Mouse (Mus musculus) liver, embryonic 16.5 days (tissue): ENCODE results near the gene Sgms2. TPM values are rescaled to one million over a fixed set of nuclear protein-coding genes. Genes with fewer than 3 reads are reported as not detected.

ENCODE experiments used
- ATAC-seq: fragments of 200-750 bp; cut with Nextera tagmentation; 2 replicates; pipeline ENCODE4 v1.8.0; 2017; ENCODE audit warnings: low read depth, mild to moderate bottlenecking, moderate number of reproducible peaks, moderate library complexity
- H3K27ac ChIP-seq: fragments of 300-500 bp; sonication (generic); 2 replicates; pipeline ENCODE4 v1.5.1; 2014; ENCODE audit warnings: mild to moderate bottlenecking, low read length
- H3K27me3 ChIP-seq: fragments of 300-500 bp; sonication (generic); 2 replicates; pipeline ENCODE4 v1.6.1; 2014; ENCODE audit warnings: low read depth, low read length, mixed read lengths; ENCODE audit not compliant: control insufficient read depth, insufficient read depth
- H3K36me3 ChIP-seq: fragments of 300-500 bp; sonication (generic); 2 replicates; pipeline ENCODE4 v1.6.1; 2014; ENCODE audit warnings: mild to moderate bottlenecking; ENCODE audit not compliant: control insufficient read depth, insufficient read depth
- H3K4me1 ChIP-seq: fragments of 300-500 bp; sonication (generic); 2 replicates; pipeline ENCODE4 v1.6.1; 2014; ENCODE audit warnings: low read depth, low read length, mixed read lengths; ENCODE audit not compliant: control insufficient read depth
- H3K4me2 ChIP-seq: fragments of 300-500 bp; sonication (generic); 2 replicates; pipeline ENCODE4 v1.6.1; 2014; ENCODE audit warnings: low read depth, low read length, mixed read lengths
- H3K4me3 ChIP-seq: fragments of 300-500 bp; sonication (generic); 2 replicates; pipeline ENCODE4 v1.5.1; 2014; ENCODE audit warnings: low read depth, mild to moderate bottlenecking, low read length
- H3K9ac ChIP-seq: fragments of 300-500 bp; sonication (generic); 2 replicates; pipeline ENCODE4 v1.6.1; 2014; ENCODE audit warnings: low read depth, low read length
- H3K9me3 ChIP-seq: fragments of 300-500 bp; sonication (generic); replicated peaks from 2 replicates; pipeline ENCODE4 v1.6.1; 2016; ENCODE audit warnings: low read length; ENCODE audit not compliant: control insufficient read depth
- WGBS: fragments of 180-500 bp; shearing (Covaris S2); extraction: QIAGEN DNeasy Blood & Tissue Kit; methylation state at CpG from one replicate; pipeline ENCODE4 v1.1.7; 2014; ENCODE audit not compliant: insufficient replicate concordance; 5-methylcytosine and 5-hydroxymethylcytosine counted together
- polyA plus RNA-seq: library from polyadenylated mRNA; unstranded; fragments of >200 nt; fragmentation: Nextera tagmentation; extraction: Ambion mirVana; gene quantifications from 2 replicates; pipeline ENCODE4 v1.2.1, GENCODE M21; 2015

Gene Sgms2
- polyA plus RNA-seq, 1 experiment from 2014 or later: 4.9 TPM

GRCm38 (mm10) chr3:131358205-131358604 lies 133.0 kb downstream of the Sgms2 start:
- no peak for ATAC-seq
- WGBS: 43% methylated on average over 5 of the region's 5 CpGs
- H3K9ac ChIP-seq: no peak overlapping the region
- no peak overlapping the region for H3K27ac ChIP-seq
- H3K9me3 ChIP-seq: no peaks in the 10 kb centered on the region
- H3K4me2 ChIP-seq: no peak overlapping the region
- no peak overlapping the region for H3K4me3 ChIP-seq
- H3K36me3 ChIP-seq: no peaks in the 10 kb centered on the region
- no peaks in the 10 kb centered on the region for H3K27me3 ChIP-seq
- H3K4me1 ChIP-seq: no peaks in the 10 kb centered on the region; the same call in none of the 2 replicates

GRCm38 (mm10) chr3:131357643-131358042 lies 133.6 kb downstream of the Sgms2 start:
- H3K9ac ChIP-seq: no peak overlapping the region
- H3K4me3 ChIP-seq: no peak overlapping the region
- no peaks in the 10 kb centered on the region for H3K27me3 ChIP-seq
- H3K27ac ChIP-seq: no peak overlapping the region
- WGBS: 42% methylated on average over 3 of the region's 3 CpGs
- no peak for ATAC-seq
- no peak overlapping the region for H3K4me2 ChIP-seq
- H3K9me3 ChIP-seq: no peaks in the 10 kb centered on the region
- no peaks in the 10 kb centered on the region for H3K36me3 ChIP-seq
- no peaks in the 10 kb centered on the region; the same call in none of the 2 replicates for H3K4me1 ChIP-seq

- Histone ChIP-seq H3K27me3 (no peaks in the 10 kb centered on the region), H3K27ac (no peak overlapping the region), H3K9ac (no peak overlapping the region), H3K36me3 (no peaks in the 10 kb centered on the region), H3K9me3 (no peaks in the 10 kb centered on the region), H3K4me2 (no peak overlapping the region), H3K4me1 (no peaks in the 10 kb centered on the region; the same call in none of the 2 replicates), H3K4me3 (no peak overlapping the region)
- no peak for ATAC-seq
- WGBS: 45% methylated on average over 5 of the region's 5 CpGs
Measured at GRCm38 (mm10) chr3:131356026-131356425, 135.2 kb downstream of the Sgms2 start.

GRCm38 (mm10) chr3:131350539-131350938 lies 140.7 kb downstream of the Sgms2 start:
- WGBS: 65% methylated on average over 7 of the region's 7 CpGs
- no peak for ATAC-seq
- no peaks in the 10 kb centered on the region for H3K27me3 ChIP-seq
- H3K27ac ChIP-seq: no peak overlapping the region
- H3K9me3 ChIP-seq: no peaks in the 10 kb centered on the region
- H3K36me3 ChIP-seq: no peaks in the 10 kb centered on the region
- H3K4me1 ChIP-seq: no peaks in the 10 kb centered on the region; the same call in 1 of the 2 replicates
- no peak overlapping the region for H3K9ac ChIP-seq
- H3K4me3 ChIP-seq: no peak overlapping the region
- no peak overlapping the region for H3K4me2 ChIP-seq

- no peaks in the 10 kb centered on the region; the same call in 1 of the 2 replicates for H3K4me1 ChIP-seq
- no peaks in the 10 kb centered on the region for H3K27me3 ChIP-seq
- H3K27ac ChIP-seq: no peak overlapping the region
- no peak overlapping the region for H3K9ac ChIP-seq
- H3K4me2 ChIP-seq: no peak overlapping the region
- no peak overlapping the region for H3K4me3 ChIP-seq
- 75% methylated on average over 6 of the region's 6 CpGs for WGBS
- no peaks in the 10 kb centered on the region for H3K36me3 ChIP-seq
- no peaks in the 10 kb centered on the region for H3K9me3 ChIP-seq
- no peak for ATAC-seq
Measured at GRCm38 (mm10) chr3:131349013-131349412, 142.2 kb downstream of the Sgms2 start.

- H3K4me2 ChIP-seq: no peak overlapping the region
- no peak overlapping the region for H3K4me3 ChIP-seq
- H3K4me1 ChIP-seq: no peaks in the 10 kb centered on the region; the same call in 1 of the 2 replicates
- no peaks in the 10 kb centered on the region for H3K9me3 ChIP-seq
- H3K9ac ChIP-seq: no peak overlapping the region
- H3K27ac ChIP-seq: no peak overlapping the region
- H3K36me3 ChIP-seq: no peaks in the 10 kb centered on the region
- 70% methylated on average over 3 of the region's 3 CpGs for WGBS
- no peak for ATAC-seq
- H3K27me3 ChIP-seq: no peaks in the 10 kb centered on the region
Measured at GRCm38 (mm10) chr3:131348579-131348950, 142.6 kb downstream of the Sgms2 start.

- Histone ChIP-seq H3K9ac (no peak overlapping the region), H3K27ac (no peak overlapping the region), H3K4me1 (no peaks in the 10 kb centered on the region; the same call in 1 of the 2 replicates), H3K36me3 (no peaks in the 10 kb centered on the region), H3K9me3 (no peaks in the 10 kb centered on the region), H3K4me3 (no peak overlapping the region), H3K4me2 (no peak overlapping the region), H3K27me3 (no peaks in the 10 kb centered on the region)
- ATAC-seq: peak; percentile 43
- 44% methylated on average over 6 of the region's 6 CpGs for WGBS
Measured at GRCm38 (mm10) chr3:131347831-131348578, 143.2 kb downstream of the Sgms2 start.

GRCm38 (mm10) chr3:131345903-131346302 lies 145.3 kb downstream of the Sgms2 start:
- no peaks in the 10 kb centered on the region for H3K36me3 ChIP-seq
- H3K27ac ChIP-seq: no peak overlapping the region
- no peak for ATAC-seq
- no peak overlapping the region for H3K4me3 ChIP-seq
- H3K9ac ChIP-seq: no peak overlapping the region
- no peak overlapping the region for H3K4me2 ChIP-seq
- no peaks in the 10 kb centered on the region for H3K27me3 ChIP-seq
- 75% methylated on average over 6 of the region's 6 CpGs for WGBS
- H3K9me3 ChIP-seq: no peaks in the 10 kb centered on the region
- no peaks in the 10 kb centered on the region; the same call in 1 of the 2 replicates for H3K4me1 ChIP-seq

- Histone ChIP-seq H3K27me3 (no peaks in the 10 kb centered on the region), H3K4me2 (no peak overlapping the region), H3K27ac (no peak overlapping the region), H3K4me3 (no peak overlapping the region), H3K9me3 (no peaks in the 10 kb centered on the region), H3K4me1 (no peaks in the 10 kb centered on the region), H3K9ac (no peak overlapping the region), H3K36me3 (no peaks in the 10 kb centered on the region)
- WGBS: 73% methylated on average over 6 of the region's 6 CpGs
- ATAC-seq: no peak
Measured at GRCm38 (mm10) chr3:131343311-131343710, 147.9 kb downstream of the Sgms2 start.
